Mouse (Mus musculus) cerebellum, adult 18-20 months (tissue): Measurements from ENCODE around the gene Lpar2.

Source experiments
- DNase-seq, 2 experiments: peaks; one replicate each; pipeline ENCODE4 v3.0.0; 2021

The Lpar2 gene

GRCm38 (mm10) chr8:69808094-69808863 is 13.9 kb upstream of the Lpar2 start, which contains the start of gene Gmip:
Gmip (plus strand) TSS chr8:69808679.
- peak in 1 of 2 experiments; percentile 34 for DNase-seq

- DNase-seq: no peak
Measured at GRCm38 (mm10) chr8:69808864-69809403, 13.3 kb upstream of the Lpar2 start.

- no peak for DNase-seq
Measured at GRCm38 (mm10) chr8:69809820-69810219, 12.4 kb upstream of the Lpar2 start.

- DNase-seq: no peak
Measured at GRCm38 (mm10) chr8:69814881-69815280, 7.3 kb upstream of the Lpar2 start.

GRCm38 (mm10) chr8:69815396-69815795 is 6.8 kb upstream of the Lpar2 start:
- no peak for DNase-seq

GRCm38 (mm10) chr8:69820466-69820865 is 1.8 kb upstream of the Lpar2 start:
- no peak for DNase-seq

- no peak for DNase-seq
Measured at GRCm38 (mm10) chr8:69821971-69822385, 251 bp upstream of the Lpar2 start.

- DNase-seq: no peak
Measured at GRCm38 (mm10) chr8:69826371-69826770, 4.1 kb downstream of the Lpar2 start.

- DNase-seq: peak; percentile 82
Measured at GRCm38 (mm10) chr8:69832298-69832853, 10.1 kb downstream of the Lpar2 start, which contains the start of gene Pbx4. Pbx4 (plus strand) TSS chr8:69832491.

- DNase-seq: no peak
Measured at GRCm38 (mm10) chr8:69837057-69837682, 14.9 kb downstream of the Lpar2 start.

- DNase-seq: no peak
Measured at GRCm38 (mm10) chr8:69847167-69848065, 25.2 kb downstream of the Lpar2 start.

- DNase-seq: no peak
Measured at GRCm38 (mm10) chr8:69848951-69849350, 26.7 kb downstream of the Lpar2 start.

GRCm38 (mm10) chr8:69849899-69850298 is 27.7 kb downstream of the Lpar2 start:
- no peak for DNase-seq

GRCm38 (mm10) chr8:69850926-69851506 is 28.8 kb downstream of the Lpar2 start:
- no peak for DNase-seq

GRCm38 (mm10) chr8:69853869-69854268 is 31.6 kb downstream of the Lpar2 start:
- no peak for DNase-seq

GRCm38 (mm10) chr8:69860807-69861206 is 38.6 kb downstream of the Lpar2 start:
- DNase-seq: no peak

- DNase-seq: no peak
Measured at GRCm38 (mm10) chr8:69861251-69861650, 39.0 kb downstream of the Lpar2 start.

GRCm38 (mm10) chr8:69863387-69864020 is 41.3 kb downstream of the Lpar2 start:
- no peak for DNase-seq

- no peak for DNase-seq
Measured at GRCm38 (mm10) chr8:69864180-69864579, 42.0 kb downstream of the Lpar2 start.

GRCm38 (mm10) chr8:69867696-69868326 is 45.6 kb downstream of the Lpar2 start:
- no peak for DNase-seq
